Mouse (Mus musculus) layer of hippocampus, adult 11-12 months (tissue): Measurements from ENCODE around the gene Pld5.
"Not testable (repeated sequence)": the region's sequence is repeated elsewhere in the genome, so short reads cannot be mapped to it uniquely, and the experiment has no call there.

Experiments used
- DNase-seq: peaks from one replicate; pipeline ENCODE4 v3.0.0; 2022; ENCODE audit warnings: low spot score

Pld5 gene

DNA sequence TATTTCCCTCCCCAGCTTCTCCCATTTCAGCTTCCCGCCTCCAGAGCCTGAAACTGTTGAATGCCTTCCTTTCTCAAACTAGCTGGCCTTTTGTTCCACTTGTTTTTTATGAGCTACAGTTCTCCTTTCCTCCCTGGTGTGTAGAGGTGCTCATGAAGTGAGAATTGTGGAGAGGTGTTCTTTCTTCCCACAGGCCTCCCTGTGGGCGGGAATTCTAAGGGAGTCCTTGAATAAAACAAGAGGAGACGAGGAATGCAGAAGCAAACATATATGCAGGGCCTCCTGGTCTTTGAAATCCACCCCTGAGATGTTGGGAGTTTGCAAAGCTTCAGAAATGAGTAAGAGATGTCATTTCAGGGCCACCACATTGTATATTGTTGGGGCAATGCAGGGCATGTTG, 235.2 kb downstream of the Pld5 start:
- no peak for DNase-seq

DNA sequence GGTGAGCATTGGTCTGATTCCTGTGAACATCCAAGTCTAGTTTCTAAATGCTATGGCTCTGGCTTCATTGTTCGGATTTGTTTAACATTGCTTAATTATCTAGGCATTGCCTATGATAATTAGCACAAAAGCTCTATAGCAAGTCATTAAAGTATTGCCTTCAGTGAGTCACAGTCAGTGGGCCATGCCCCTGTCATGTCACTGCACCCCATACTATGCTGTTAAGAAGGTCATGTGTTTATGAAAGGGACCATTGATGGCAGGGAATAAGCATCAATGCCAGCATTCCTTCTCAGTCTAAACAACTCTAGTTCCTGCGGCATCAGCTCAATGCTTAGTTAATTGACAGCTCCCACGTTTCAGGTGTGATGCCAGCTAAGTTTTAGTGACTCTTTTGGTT, 239.1 kb downstream of the Pld5 start:
- no peak for DNase-seq

DNA sequence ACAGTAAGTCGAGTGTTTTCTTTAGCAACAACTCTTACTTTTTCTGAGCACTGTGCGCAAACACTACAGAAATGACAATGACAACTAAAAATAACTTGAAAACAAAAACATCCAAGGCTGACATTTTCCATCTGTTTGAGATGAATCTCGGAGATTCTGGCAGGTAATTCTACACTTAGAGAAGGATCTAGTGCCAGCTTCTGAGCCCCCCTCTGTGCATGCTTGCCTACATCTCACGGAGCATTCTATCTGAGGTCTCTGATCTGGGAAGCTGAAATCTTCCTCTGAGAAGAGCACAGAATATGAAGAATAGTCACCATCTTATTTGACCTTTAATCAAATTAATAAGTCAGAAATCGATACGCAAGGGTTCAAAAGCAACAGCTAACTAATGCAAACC, 240.4 kb downstream of the Pld5 start:
- DNase-seq = no peak

DNA sequence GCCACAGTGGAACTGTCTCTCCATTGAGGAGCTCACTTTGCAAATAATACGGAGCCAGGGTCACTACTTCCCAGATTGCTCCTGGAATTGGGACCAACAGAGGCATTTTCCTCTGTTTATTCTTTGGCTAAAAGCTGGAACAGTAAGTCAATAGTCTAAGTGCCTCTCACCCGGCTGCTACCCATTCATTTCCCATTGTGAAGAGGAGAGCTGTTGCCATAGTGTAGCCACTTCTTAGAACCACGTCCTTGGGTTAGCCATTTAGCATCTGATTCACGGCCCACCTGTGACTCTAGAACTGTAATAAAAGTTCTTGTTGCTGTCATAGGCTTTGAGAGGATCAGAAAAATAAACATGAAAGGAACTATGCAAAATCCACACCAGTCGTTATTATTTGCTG, 241.4 kb downstream of the Pld5 start:
- no peak for DNase-seq

DNA sequence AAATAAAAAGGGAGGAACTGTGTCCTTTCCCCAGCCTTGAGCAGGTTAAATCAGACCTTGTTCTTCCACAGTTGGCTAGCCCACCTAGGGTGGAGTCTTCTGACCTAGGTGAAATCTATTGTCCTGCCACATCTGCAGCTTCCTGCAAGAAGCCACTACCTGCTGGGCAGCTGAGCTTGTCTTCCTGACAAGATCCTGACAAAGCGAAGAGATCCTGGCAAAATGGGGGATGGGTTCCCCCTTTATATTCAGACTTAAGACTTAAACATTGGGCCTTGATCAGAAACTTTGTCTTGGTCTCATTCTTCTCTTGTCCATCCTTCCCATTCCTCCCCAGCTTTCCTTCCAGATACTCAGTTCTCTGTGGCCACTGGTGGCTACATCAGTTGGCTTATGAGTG, 246.0 kb downstream of the Pld5 start:
- no peak for DNase-seq

DNA sequence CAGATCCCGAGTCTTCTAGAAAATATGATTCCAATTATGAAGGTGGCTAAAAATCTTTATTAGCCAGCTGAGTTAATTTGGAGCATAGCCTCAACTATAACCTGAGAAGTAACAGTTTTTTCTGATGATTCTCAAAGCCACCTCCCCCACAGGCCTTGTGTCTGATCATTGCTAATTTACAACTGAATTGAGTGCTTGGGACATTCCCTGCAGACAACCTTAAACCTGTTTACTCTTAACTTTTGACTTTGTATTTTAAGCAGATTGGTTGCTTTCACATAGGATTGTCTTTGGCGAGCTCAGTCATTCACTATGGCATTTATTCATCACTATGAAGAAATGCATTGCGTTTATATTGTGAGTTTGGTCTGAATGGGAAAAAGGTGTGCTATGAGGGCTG, 246.7 kb downstream of the Pld5 start:
- no peak for DNase-seq

DNA sequence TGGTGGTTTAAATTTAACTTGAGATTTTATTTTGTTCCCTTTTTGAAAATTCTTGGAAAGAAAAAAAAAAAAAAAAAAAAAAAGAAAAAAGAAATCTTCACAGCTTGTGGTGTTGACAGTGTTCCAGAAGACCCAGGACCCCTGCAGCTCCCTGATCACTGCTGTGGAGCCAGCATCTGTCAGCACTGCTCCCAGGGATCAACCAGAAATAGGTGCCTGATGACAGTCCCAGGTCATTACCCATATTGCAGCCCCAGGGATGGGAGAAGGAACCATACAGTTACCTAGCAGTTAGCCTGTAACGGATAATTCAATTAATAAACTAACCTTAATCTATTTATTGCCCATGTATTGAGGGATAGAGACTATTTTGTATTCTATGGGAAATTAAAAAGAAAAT, 250.6 kb downstream of the Pld5 start:
- no peak for DNase-seq

DNA sequence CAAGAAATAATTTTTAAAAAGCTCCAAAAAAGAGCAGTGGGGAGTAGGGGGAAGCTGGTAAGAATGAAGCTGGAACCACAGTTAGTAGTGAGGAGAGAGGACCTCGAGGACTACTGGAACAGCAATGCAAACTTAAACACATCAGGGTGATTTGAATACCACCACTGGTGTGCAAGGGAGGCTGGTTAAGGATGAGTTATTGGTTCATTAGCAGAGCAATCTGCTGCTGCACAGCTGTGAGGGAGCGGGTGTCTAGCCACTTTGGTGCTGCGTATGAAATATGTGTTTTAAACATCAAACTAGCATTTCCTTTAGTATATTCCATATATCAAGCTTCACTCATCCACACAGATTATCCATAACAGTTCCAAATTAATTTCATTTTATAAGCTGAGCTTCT, 256.6 kb downstream of the Pld5 start:
- no peak for DNase-seq

DNA sequence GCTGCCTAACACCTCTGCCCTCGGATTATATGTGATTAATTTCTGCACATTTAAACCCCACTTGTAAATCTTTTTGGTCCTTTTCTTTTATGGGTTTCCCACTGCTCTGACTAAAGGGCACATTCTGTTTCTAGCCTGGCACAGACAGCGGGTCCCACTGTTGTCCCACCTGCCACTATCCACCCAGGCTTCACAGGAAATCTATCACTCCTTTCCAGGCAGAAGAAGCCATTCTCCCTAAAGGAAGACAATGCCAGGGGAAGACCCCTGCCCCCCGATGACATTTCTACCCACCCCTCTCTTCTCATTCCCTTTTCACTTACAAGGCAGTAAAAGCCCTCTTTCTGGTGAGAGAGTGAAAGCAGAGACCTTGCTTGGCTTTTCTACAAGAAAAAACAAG, 259.0 kb downstream of the Pld5 start:
- DNase-seq = no peak

DNA sequence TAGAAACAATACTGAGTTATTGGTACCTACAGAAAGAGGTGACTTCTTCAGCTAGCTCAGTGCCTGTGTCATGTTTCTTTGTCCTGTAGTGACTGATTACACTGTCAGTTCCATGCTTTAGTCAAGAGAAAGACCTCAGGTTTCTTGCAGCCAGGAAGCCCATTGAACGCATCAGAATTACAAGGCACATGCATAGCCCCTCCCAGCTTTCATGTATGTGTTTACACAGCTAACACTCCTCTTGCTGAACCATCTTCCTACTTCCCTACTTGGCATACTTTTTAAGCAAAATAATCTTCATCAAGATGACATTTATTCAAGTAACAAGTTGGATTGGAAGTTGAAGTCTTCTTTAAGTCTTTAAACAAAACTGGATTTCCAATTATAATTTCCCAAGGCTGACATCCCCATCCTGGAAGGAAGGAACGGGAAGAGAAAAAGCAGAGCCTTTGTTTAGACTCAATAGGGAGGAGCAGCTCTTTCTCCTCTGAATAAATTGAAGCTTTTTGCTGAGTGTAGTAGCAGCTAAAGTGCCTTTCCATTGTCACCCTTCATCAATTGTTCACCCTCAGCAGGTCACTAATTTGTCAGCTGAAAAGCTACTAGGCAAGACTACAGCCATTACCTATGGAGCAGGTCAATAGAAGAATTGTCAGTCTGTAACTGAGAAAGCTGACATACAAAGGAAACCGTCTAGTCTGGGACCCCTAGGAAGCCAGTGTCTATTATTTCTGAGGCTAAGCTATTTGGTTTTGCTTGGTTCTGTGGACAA, 261.4 kb downstream of the Pld5 start:
- DNase-seq = no peak

DNA sequence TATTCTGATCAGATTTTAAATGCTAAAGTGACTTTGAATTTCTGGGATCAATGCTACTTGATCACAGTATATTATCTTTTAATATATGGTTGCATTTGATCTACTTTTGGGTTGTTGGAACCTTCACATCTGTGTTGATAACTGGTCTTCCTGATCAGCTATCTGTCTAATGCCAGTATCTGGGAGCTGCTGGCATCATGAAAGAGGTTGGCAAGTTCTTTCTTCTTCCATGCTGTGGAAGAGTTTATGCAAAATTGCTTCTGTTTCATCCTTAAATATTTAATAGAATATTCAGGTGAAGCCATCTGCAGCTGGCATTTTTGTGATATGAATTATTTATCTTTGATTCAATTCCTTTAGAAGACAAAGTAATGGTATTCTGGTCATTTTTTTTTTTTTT, 263.6 kb downstream of the Pld5 start:
- DNase-seq = no peak

DNA sequence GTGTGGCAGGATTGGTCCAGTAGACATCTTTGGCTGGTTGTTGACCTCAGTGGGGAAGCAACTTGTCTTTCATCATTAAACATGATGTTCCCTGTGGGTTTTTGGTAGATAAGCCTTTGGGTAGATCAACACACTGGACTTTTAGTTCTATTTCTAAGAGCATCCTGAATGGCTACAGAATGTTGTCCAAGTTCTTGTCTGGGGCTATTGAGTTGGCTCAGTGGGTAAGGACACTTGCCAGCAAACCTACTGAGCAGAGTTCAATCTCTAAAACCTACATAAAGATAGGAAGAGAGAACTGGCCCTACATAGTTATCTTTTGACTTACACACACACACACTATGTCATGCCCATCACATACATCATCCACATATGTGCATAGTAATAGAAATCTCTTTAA, 264.0 kb downstream of the Pld5 start:
- DNase-seq = no peak

DNA sequence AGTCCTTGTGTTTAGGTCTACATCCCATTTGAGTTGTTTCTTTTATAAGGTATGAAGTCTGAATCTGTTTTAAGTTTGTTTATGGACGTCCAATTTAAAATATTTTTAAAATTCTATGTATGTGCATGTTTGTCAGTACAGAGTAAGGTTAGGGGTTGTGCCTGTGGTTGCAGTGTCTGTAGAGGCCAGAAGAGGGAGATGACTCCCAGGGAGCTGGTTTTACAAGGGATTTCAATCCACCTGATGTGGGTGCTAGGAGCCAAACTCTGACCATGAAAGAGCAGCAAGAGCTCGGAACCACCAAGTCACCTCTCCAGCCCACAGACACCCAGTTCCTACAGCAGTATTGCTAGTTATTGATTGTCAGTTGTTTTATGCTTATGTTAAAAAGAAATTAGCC, 266.7 kb downstream of the Pld5 start:
- DNase-seq = no peak

DNA sequence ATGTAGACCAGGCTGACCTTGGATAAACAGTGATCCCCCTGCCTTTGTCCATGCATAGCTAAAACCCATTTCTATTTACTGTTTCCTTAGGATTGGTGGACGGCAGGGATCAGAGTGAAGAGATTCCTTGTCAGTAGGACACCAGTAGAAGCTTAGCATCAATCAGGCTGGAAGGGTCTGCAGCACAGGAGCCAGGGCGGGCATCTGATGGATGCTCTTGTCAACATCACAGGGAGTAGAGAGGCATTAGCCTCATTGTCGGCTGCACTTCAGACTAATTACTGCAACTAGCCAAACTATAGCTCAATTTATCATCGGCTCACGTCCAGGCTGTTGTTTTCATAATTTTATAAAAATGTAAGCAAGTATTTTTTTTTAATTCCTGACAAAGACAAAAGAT, 274.5 kb downstream of the Pld5 start:
- no peak for DNase-seq

DNA sequence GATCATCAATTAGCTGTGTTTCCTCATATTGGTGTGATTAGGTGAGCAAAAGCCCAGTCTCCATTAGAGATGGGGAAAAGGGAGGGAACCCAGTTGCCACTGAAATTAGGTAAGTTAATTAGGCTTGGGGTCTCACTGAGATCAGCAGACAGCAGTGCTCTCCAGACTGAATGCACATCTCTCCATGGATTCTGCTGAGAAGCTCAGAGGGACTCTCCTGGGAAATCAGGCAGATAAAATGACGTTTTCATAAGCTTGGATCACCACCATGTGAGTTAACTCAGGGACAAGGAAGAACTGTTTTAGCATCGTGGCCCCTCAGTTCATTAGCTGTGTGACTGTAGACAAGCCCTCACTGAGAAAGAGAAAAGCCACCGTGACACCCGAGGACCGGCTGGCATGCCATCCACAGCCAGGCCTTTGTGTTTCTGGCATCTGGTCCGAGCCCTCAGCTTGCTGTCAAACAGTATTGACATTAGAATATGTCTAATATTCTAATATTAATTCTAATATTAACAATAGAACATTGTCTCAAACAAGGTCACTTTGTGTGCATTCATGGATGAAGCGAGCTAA, 277.9 kb downstream of the Pld5 start:
- no peak for DNase-seq

DNA sequence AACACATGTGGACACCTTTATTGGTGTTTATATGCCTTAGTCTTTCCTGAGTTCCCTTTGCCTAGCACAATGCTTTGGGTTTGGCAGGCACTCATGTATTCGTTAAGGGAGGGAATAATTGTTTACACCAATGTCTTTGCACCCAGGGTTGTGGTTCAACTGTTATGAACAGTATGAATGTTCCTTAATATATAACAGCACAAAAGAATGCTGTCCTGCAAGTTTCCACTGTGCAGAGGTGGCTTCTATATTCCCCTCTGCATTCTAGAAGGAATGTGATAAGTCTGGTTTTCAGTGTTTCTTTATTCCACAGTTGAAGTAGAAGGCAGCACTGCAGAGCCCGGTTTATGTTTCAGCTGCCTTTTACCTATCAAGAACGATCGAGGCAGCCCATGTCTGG, 286.2 kb downstream of the Pld5 start:
- DNase-seq = no peak

DNA sequence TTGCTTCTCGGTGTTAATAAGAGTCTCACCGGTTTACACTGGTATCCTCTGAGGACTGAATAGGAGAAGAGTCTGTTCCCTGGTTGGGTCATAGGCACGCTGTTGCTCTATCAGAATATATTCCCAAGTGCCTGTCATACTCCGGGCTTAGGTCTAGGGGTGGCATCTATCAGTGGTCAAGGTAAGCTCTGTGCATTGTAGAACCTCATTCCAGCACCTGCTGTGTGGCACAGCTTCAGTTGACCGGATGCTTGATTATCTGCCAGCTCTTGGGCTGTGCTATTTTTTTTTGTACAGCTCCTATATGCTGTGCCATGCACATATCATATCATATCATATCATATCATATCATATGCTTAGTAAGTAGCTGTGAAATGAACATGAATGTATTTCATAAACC, 286.7 kb downstream of the Pld5 start:
- no peak for DNase-seq

DNA sequence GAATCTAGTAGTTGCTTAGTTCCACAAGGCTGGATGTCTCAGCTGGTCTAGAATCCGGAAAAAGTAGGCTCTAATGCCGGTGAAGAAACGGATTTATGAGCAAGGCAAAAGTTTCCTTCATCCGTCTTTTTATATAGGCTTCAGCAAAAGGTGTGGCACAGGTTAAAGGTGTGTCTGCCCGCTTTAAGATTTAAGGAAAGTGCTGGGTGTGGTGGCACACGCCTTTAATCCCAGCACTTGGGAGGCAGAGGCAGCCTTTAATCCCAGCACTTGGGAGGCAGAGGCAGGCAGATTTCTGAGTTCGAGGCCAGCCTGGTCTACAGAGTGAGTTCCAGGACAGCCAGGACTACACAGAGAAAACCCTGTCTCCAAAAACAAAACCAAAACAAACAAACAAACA, 296.1 kb downstream of the Pld5 start, which contains the start of gene Rbm8a2:
TSS of gene Rbm8a2 (minus strand) at position 101 of the 400 bp plus-strand sequence.
- DNase-seq = not testable (repeated sequence)

DNA sequence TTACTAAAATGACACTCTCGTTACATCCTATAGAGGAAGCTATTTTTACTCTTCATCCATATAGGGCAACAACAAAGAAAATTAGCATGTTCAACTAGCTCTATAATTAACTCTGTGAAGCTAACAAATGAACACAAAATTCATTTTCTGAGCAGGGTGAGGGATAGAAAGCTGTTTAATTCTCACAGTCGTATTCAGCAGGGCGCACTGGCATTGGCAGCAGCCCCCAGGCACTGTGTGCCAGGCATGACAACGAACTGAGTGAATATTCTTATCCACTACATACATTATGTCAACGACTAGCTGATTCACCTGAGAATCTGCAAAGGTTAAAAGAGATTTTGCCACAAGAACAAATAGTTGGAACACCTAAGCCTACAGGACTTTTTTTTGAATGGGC, 304.4 kb downstream of the Pld5 start:
- DNase-seq = no peak

DNA sequence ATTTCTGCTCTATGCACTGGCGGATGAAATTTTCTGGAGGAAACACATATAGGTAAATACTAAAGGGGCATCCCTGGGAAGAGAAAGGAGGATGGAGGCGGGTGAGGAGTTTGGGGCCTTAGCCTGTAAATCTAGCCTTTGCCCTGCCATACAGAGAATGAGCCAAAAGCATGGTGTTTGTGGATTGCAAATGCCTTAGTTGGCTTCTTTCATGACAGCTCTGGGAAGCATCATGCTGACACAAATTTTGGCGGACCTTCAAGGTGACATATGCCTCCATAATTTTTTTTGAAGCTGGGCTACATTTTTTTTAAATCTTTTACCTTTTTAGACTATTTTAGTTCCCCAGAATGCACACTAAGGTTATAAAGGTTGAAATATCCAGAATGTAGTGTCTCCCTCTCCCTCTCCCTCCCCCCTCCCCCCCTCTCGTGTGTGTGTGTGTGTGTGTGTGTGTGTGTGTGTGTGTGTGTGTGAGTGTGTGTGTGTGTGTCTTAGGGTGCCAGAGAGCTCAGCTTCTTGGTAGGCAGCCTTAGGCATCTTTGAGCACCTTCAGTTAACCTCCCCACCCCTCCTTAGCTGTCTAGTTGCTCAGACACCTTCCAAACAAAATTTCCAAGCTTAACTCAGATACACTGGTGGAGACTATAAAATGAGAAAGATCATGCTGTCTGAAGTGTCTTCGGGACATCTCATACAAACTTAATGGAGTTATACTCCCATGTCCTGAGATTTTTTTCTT, 307.9 kb downstream of the Pld5 start:
- DNase-seq = no peak

DNA sequence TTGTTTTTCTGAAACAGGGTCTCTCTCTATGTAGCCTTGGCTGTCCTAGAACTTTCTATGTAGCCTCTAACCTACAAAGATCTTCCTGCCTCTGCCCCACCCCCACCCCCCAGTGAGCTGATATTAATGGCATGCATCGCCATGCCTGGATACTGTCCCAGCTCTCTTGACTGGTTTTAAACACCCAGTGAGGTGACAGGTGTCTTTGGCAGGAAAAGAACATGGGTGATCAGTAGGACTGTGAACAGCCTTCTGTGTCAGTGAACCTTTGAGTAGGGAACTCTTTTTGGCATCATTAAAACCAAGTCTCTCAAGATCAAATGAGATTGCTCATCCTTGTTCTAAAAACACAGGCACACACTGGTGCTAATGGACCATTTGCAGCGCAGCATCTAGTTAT, 313.3 kb downstream of the Pld5 start:
- DNase-seq = no peak

DNA sequence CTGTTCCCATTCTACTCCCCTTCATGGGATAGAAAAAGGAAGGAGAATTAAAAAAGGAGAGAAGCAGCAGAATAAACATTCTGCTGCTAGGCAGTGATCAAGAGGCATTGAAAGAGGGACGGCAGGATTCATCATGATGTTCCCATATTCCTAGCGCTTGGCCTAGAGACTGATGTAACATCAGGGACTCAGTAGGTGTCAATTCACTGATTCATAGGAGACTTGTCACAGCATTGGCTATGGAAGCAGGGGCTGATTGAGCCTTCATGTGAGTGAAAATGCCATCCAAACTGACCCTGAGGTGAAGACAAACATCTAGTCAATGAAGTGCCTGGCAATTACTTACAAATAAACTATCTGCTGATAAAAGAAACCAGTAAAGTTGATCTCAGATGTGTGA, 324.3 kb downstream of the Pld5 start:
- no peak for DNase-seq

DNA sequence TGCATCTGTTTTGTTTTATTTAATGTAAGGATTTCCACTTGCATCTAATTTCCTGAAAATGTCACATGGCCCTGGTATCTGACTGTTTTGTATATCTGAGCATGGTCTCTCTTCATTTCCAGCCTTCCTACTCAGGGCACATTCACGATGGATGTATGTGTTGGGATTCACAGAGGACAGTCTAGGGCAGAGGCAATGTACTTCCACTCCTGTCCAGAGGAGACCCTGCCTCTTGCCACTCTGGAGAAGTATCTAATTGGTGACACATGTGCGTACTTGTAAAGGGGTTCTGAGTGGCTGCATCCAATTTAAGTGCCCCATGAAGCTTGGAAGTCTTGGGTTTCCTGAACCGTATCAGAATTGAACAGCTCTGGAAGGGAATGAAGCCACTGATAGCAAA, 324.7 kb downstream of the Pld5 start:
- no peak for DNase-seq
